Mouse (Mus musculus): ENCODE results near the gene Frmd4a.

DNA sequence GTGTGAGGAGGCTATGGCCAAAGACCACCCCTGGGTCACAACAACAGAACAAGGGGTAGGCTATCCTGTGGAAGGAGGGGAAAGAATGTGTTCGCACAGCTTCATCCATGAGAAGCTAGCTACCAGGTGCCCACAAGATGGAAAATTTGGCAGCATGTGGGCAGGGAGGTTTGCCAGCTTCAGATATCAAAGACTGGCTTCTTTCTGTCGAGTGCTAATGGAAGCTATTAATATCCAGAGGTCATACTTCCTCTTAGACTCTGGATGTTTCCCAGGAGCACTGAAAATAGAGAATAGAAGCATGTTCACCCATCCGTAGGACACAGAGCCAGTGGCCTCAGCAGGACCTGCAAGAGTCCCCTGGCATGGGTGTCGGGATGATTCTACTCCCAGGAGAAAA is 170.0 kb downstream of the Frmd4a start:
- TF ChIP-seq POLR2A (IDR thresholded peaks at IDR 0.05; ENCODE audit: borderline replicate concordance, extremely low read depth, insufficient read depth, insufficient read length, poor library complexity, severe bottlenecking) (no peak), CTCF (IDR thresholded peaks at IDR 0.05; ENCODE audit: borderline replicate concordance, extremely low read depth, insufficient read depth, insufficient read length) (no peak)
